Mouse (Mus musculus) CH12.LX (cell line): Measurements from ENCODE around the gene Pcgf3. TPM values are rescaled to one million over a fixed set of nuclear protein-coding genes. Genes with fewer than 3 reads are reported as not detected.
"Not testable (repeated sequence)": the region's sequence is repeated elsewhere in the genome, so short reads cannot be mapped to it uniquely, and the experiment has no call there.

Source experiments
- DNase-seq: peaks from one replicate; pipeline ENCODE4 v3.0.0-alpha.2; 2013; ENCODE audit errors: extremely low read depth
- H3K27ac ChIP-seq: 2 replicates; pipeline ENCODE4 v1.5.1; 2012; ENCODE audit warnings: low read depth, mild to moderate bottlenecking, control low read depth, moderate library complexity; ENCODE audit not compliant: insufficient read depth
- H3K27me3 ChIP-seq: replicated peaks from 2 replicates; pipeline ENCODE3; 2012; ENCODE audit warnings: inconsistent platforms
- H3K36me3 ChIP-seq, 2 experiments: replicated peaks in 1 of 2; 2 replicates each; pipeline versions ENCODE3 to v1.6.1; 2012; ENCODE audit warnings: inconsistent platforms in 1 of 2, low read length in 1 of 2, mild to moderate bottlenecking in 1 of 2, mixed read lengths in 1 of 2, moderate library complexity in 1 of 2; ENCODE audit not compliant: control insufficient read depth in 1 of 2, insufficient read depth in 1 of 2
- H3K4me1 ChIP-seq, 2 experiments: 2 replicates each; pipeline ENCODE4 v1.6.1; 2012; ENCODE audit warnings: inconsistent platforms in 1 of 2, moderate library complexity in 1 of 2; ENCODE audit not compliant: insufficient read depth in 2 of 2, control insufficient read depth in 1 of 2
- H3K4me2 ChIP-seq: 2 replicates; pipeline ENCODE4 v1.6.1; 2012; ENCODE audit warnings: low read depth, mild to moderate bottlenecking, control low read depth; ENCODE audit not compliant: poor library complexity, insufficient read depth, severe bottlenecking
- H3K4me3 ChIP-seq, 3 experiments: fragments of 150-350 bp in 1 of 3; sonication (generic) in 1 of 3; replicated peaks in 1 of 3; 2 replicates each; pipeline versions ENCODE3 to v1.5.1; 2011 to 2012; ENCODE audit warnings: low read depth in 2 of 3, low read length in 2 of 3, mild to moderate bottlenecking in 2 of 3, moderate library complexity in 2 of 3, control low read depth in 1 of 3, improper control_type of control experiment in 1 of 3, inconsistent platforms in 1 of 3, mixed read lengths in 1 of 3; ENCODE audit not compliant: poor library complexity in 1 of 3
- H3K79me2 ChIP-seq: replicated peaks from 2 replicates; pipeline ENCODE4 v1.6.1; 2012; ENCODE audit warnings: mild to moderate bottlenecking, moderate library complexity; ENCODE audit not compliant: control insufficient read depth, poor library complexity, insufficient read depth, severe bottlenecking; ENCODE audit errors: extremely low read depth
- H3K9ac ChIP-seq: 2 replicates; pipeline ENCODE4 v1.6.1; 2012; ENCODE audit warnings: low read depth, mild to moderate bottlenecking, control low read depth, moderate library complexity; ENCODE audit not compliant: insufficient read depth
- H3K9me3 ChIP-seq: replicated peaks from 2 replicates; pipeline ENCODE3; 2012; ENCODE audit warnings: low read length, inconsistent platforms, mixed read lengths
- BHLHE40 ChIP-seq: IDR thresholded peaks from 2 replicates; pipeline ENCODE4 v1.6.1; 2011; ENCODE audit warnings: mild to moderate bottlenecking, low read depth, low read length, improper control_type of control experiment
- CTCF ChIP-seq, 2 experiments: IDR thresholded peaks in 1 of 2; conservative IDR thresholded peaks in 1 of 2; 2 replicates each; pipeline ENCODE4 v1.5.1; 2011 to 2012; ENCODE audit warnings: low read depth in 2 of 2, low read length in 2 of 2, improper control_type of control experiment in 1 of 2, inconsistent platforms in 1 of 2, mild to moderate bottlenecking in 1 of 2, moderate library complexity in 1 of 2
- E2F4 ChIP-seq: IDR thresholded peaks from 2 replicates; pipeline ENCODE4 v1.6.1; 2011; ENCODE audit warnings: low read depth, low read length, improper control_type of control experiment; ENCODE audit not compliant: insufficient replicate concordance
- ETS1 ChIP-seq: conservative IDR thresholded peaks from 2 replicates; pipeline ENCODE4 v1.6.1; 2012; ENCODE audit warnings: low read depth, mild to moderate bottlenecking, inconsistent platforms, low read length, improper control_type of control experiment, moderate library complexity
- GABPA ChIP-seq: IDR thresholded peaks from 2 replicates; pipeline ENCODE4 v1.6.1; 2012; ENCODE audit warnings: low read depth, low read length, improper control_type of control experiment, inconsistent platforms; ENCODE audit not compliant: insufficient replicate concordance
- MAFK ChIP-seq: IDR thresholded peaks from 2 replicates; pipeline ENCODE4 v1.6.1; 2011; ENCODE audit warnings: low read length, improper control_type of control experiment; ENCODE audit not compliant: insufficient replicate concordance
- MAX ChIP-seq: IDR thresholded peaks from 2 replicates; pipeline ENCODE4 v1.6.1; 2011; ENCODE audit warnings: low read length, improper control_type of control experiment
- NELFE ChIP-seq: IDR thresholded peaks from 2 replicates; pipeline ENCODE4 v1.6.1; 2011; ENCODE audit warnings: low read depth, low read length, improper control_type of control experiment
- NRF1 ChIP-seq: IDR thresholded peaks from 2 replicates; pipeline ENCODE4 v1.6.1; 2014; ENCODE audit warnings: low read depth, mild to moderate bottlenecking, inconsistent platforms, low read length, improper control_type of control experiment, moderate library complexity
- RAD21 ChIP-seq: IDR thresholded peaks from 2 replicates; pipeline ENCODE4 v1.6.1; 2011; ENCODE audit warnings: low read depth, mild to moderate bottlenecking, low read length, improper control_type of control experiment, moderate library complexity
- SMC3 ChIP-seq: IDR thresholded peaks from 2 replicates; pipeline ENCODE4 v1.6.1; 2011; ENCODE audit warnings: low read depth, low read length, improper control_type of control experiment
- UBTF ChIP-seq: IDR thresholded peaks from 2 replicates; pipeline ENCODE4 v1.6.1; 2012; ENCODE audit warnings: low read depth, mild to moderate bottlenecking, inconsistent platforms, low read length, improper control_type of control experiment, moderate library complexity
- ZMIZ1 ChIP-seq: IDR thresholded peaks from 2 replicates; pipeline ENCODE4 v1.6.1; 2012; ENCODE audit warnings: low read depth, mild to moderate bottlenecking, inconsistent platforms, low read length, improper control_type of control experiment
- dilution Hi-C: fragments of 300-500 bp; cut with MboI; formaldehyde crosslinking; loops from 2 replicates; pipeline ENCODE4 v1.14.3; 2020; ENCODE audit warnings: low sequenced_read_pairs; ENCODE audit not compliant: extremely low pct_unique_long_range_greater_than_20kb, extremely low pct_ligation_motif_present
- in situ Hi-C: fragments of 300-500 bp; cut with MboI; formaldehyde crosslinking; loops from 3 replicates; pipeline ENCODE4 v1.14.3; 2019; ENCODE audit warnings: low sequenced_read_pairs, low pct_ligation_motif_present, low pct_unique_long_range_greater_than_20kb, mixed read lengths
- polyA plus RNA-seq: library from polyadenylated mRNA; unstranded; fragments of >175 nt; gene quantifications from 2 replicates; pipeline ENCODE4 v1.2.1, GENCODE M21; 2012; ENCODE audit warnings: low read depth; ENCODE audit not compliant: insufficient read length
- total RNA-seq, 2 experiments: library from RNA; depleted of rRNA; stranded (reverse); fragments of 300-350 nt in 1 of 2; fragments of >200 nt in 1 of 2; gene quantifications; 2 replicates each; pipeline ENCODE4 v1.2.3; 2012 to 2014

Pcgf3 gene
- total and polyA plus RNA-seq, 3 experiments: 5.5 to 18.8 (median 6.0) TPM

DNA sequence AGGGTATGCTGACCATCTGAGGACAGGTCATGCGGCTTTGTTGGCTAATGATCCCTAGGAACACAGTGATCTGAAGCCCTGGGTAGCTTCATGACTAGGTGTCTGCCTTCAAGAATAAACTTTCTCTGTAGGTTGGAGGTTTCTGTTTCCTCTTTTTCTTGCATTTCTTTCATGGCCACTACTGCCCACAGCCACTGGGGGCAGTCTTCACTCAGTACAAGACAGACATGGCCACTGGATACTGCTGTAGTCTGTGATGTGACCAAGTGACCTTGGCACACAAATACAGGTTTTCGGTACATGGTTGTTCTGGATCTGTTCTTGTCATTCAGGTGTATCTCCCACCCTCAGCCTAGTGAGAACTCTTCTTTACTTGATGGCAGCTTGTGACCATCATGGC is 24.2 kb downstream of the Pcgf3 start:
- Histone ChIP-seq H3K27ac (no peak overlapping the region), H3K79me2 (no peaks in the 10 kb centered on the region), H3K9ac (no peak overlapping the region), H3K4me1 (peaks cover 0 to 6% of the 10 kb centered on the region in 2 experiments; a peak in 2 of 4 replicates), H3K4me2 (no peak overlapping the region), H3K9me3 (no peaks in the 10 kb centered on the region), H3K27me3 (no peaks in the 10 kb centered on the region), H3K4me3 (no peak overlapping the region), H3K36me3 (peaks cover 35 to 75% of the 10 kb centered on the region in 2 experiments)
- TF ChIP-seq NRF1 (no peak), RAD21 (peak; percentile 57), MAFK (no peak), ETS1 (no peak), MAX (no peak), GABPA (no peak), E2F4 (no peak), CTCF (conservative IDR thresholded peaks at IDR 0.05 in 1 of 2, IDR thresholded peaks at IDR 0.05 in 1 of 2; ENCODE audit: low read depth in 2 of 2, low read length in 2 of 2) (peak; percentile 78 to 80), NELFE (no peak), SMC3 (peak; percentile 44)
- in situ Hi-C loops: no loop called here
- dilution Hi-C loops: no loop called here
- peak; percentile 62 for DNase-seq

DNA sequence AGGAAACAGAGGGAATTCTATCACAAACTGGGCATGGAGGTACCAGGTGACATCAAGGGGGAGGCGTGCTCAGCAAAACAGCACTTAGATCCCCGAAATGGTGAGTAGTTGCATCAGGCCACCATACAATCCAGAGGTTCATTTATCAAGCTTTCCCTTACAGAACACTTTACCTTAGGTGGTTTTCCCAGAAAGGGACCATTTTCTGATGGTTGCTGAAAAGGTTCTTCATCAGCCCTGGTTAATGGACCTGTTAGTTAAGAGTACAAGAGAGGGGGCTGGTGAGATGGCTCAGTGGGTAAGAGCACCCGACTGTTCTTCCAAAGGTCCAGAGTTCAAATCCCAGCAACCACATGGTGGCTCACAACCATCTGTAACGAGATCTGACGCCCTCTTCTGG is 25.1 kb downstream of the Pcgf3 start:
- H3K9ac ChIP-seq, H3K9me3 ChIP-seq, H3K27ac ChIP-seq, DNase-seq, in situ Hi-C loops, H3K4me1 ChIP-seq, H3K79me2 ChIP-seq, H3K27me3 ChIP-seq, H3K4me2 ChIP-seq, H3K4me3 ChIP-seq, dilution Hi-C loops: not testable (repeated sequence)
- peaks cover 41 to 83% of the 10 kb centered on the region in 2 experiments for H3K36me3 ChIP-seq

DNA sequence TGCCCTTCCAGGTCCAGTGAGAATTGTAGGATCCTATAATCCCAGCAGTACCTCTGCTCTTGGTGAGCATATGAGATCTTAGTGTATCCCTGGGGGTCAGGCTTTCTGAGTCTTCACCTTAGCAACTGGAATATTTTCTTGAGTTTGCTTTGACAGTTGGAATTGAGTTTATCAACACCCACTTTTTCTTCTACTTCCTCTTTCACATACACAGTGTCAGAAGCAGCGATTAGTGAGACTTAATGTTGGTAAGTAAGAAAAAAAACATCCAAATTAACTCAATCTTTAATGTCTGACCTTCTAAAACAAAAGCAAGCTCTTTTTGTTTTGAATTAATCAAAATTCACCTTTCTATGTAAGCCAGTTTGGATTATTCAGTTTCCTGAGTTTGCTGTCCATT is 40.5 kb downstream of the Pcgf3 start:
- Histone ChIP-seq H3K79me2 (no peaks in the 10 kb centered on the region), H3K36me3 (peaks cover 51 to 86% of the 10 kb centered on the region in 2 experiments), H3K9ac (no peak overlapping the region), H3K4me1 (no peaks in the 10 kb centered on the region), H3K4me2 (no peak overlapping the region), H3K27me3 (no peaks in the 10 kb centered on the region), H3K9me3 (no peaks in the 10 kb centered on the region), H3K4me3 (no peak overlapping the region), H3K27ac (no peak overlapping the region)
- TF ChIP-seq SMC3: no peak
- TF ChIP-seq MAFK: no peak
- no peak for TF ChIP-seq ZMIZ1
- no peak for TF ChIP-seq BHLHE40
- TF ChIP-seq UBTF: no peak
- TF ChIP-seq MAX: no peak
- DNase-seq: no peak
- dilution Hi-C loops (no loop called here), in situ Hi-C loops (no loop called here)
